Mouse (Mus musculus): ENCODE data around the gene Irf2bpl. TPM values are rescaled to one million over a fixed set of nuclear protein-coding genes. Genes with fewer than 3 reads are reported as not detected.

Gene Irf2bpl
- polyA plus RNA-seq, 1 experiment from 2014 or later, result 54.8 TPM

DNA sequence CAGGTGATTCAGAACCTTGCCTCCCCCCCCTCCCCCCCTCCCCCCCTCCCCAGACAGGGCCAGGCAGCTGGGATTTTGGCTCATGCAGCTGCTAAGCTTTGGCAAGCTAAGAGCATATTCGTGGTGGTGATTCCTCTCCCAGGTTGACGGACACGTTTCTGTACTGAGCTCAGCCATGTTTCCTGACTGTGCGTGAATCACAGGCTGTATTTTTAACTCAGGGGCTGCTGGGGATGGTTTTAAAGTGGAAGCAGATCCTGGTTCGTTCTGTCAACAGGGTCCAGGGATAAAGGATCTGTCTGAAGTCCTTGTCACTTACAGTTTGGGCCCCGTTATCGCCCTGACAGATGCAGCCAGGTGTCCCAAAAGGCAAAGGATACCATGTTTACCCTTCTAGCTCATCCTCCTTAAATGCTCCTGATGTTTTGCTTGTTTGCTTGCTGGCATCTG, 11.9 kb upstream of the Irf2bpl start:
- H3K9me3 ChIP-seq (replicated peaks), result no peaks in the 10 kb centered on the region
- H3K9ac ChIP-seq, result peak overlapping the region; percentile 56
- 14% methylated on average over 7 of the region's 7 CpGs for WGBS
- H3K4me2 ChIP-seq, result peak overlapping the region; percentile 55
- H3K36me3 ChIP-seq (ENCODE audit: poor library complexity, severe bottlenecking), result no peaks in the 10 kb centered on the region
- peak overlapping the region; percentile 23; the same call in 1 of the 2 replicates for H3K4me3 ChIP-seq
- ATAC-seq, result no peak
- H3K4me1 ChIP-seq, result peaks cover 86% of the 10 kb centered on the region
- H3K27me3 ChIP-seq, result no peaks in the 10 kb centered on the region
- H3K27ac ChIP-seq, result peak overlapping the region; percentile 98

DNA sequence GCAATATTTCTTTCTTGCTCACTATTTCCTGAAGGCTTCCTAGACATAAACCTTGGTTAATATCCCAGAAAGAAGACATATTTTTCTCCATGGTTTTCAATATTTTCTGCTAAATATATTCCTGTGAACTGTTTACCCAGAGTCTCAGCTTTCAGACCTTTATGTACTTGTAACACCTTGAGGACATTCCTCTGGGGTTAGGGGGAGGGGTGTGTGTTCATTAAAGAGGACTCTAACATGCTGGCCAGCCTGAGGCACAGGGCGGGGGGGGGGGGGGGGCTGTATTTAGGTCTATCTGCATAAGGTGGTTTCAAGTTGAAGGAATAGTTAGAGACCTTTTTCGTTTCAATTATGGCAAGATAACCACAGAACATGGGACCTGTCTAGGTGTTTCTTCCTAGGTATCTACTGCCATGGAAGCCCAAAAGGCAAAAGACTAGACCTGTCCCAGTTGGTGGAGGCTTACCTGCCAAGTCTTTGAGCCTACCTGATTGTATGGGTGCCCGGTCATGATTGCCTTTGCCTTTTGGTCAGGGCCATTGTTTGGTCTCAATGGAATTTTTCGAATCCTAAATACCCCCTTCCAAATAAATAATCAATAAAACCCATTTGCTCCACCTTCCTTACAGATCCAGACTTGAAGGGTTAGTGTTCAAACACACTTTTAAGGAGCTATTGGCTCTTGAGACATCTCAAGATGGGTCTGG, 11.3 kb upstream of the Irf2bpl start:
- H3K4me1 ChIP-seq, result peaks cover 90% of the 10 kb centered on the region
- no peaks in the 10 kb centered on the region for H3K36me3 ChIP-seq (ENCODE audit: poor library complexity, severe bottlenecking)
- no peaks in the 10 kb centered on the region for H3K9me3 ChIP-seq (replicated peaks)
- peak overlapping the region; percentile 98 for H3K27ac ChIP-seq
- no peak for ATAC-seq
- H3K9ac ChIP-seq, result peak overlapping the region; percentile 56
- H3K27me3 ChIP-seq, result no peaks in the 10 kb centered on the region
- peak overlapping the region; percentile 55 for H3K4me2 ChIP-seq
- H3K4me3 ChIP-seq, result peak overlapping the region; percentile 23
- WGBS, result 20% methylated on average over 4 of the region's 4 CpGs

DNA sequence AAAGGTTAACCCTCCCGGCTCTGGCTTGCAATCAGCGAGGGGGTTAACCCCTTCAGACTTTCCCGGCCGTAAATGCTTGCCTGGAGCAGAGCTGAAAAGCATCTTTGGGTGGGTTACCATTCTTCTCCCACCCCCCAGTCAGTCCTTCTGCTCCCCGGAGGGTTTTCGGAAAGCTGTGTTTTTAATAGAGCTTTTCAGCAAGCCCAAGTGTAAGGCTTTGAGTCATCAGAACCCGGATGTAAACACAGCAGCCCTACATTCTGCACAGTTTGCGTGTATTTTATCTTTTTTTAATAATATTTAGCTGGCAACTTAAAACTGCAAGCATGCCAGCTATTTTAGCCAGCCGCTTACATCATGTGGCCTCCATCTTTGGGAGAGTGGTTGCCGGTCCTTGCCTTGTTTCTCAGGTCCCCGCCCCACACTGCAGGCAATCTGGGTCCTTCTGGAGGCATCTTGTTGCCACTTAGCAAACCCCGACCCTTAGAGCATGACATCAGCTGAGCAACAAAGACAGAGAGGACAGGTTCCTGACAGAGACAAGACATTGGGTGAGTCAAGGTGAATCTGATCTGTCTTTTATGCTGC, 10.3 kb upstream of the Irf2bpl start:
- Histone ChIP-seq H3K36me3 (ENCODE audit: poor library complexity, severe bottlenecking) (no peaks in the 10 kb centered on the region), H3K4me3 (peak overlapping the region; percentile 23), H3K9ac (peak overlapping the region; percentile 56), H3K4me1 (peaks cover 90% of the 10 kb centered on the region), H3K27ac (peak overlapping the region; percentile 98), H3K27me3 (no peaks in the 10 kb centered on the region), H3K9me3 (replicated peaks) (no peaks in the 10 kb centered on the region), H3K4me2 (peak overlapping the region; percentile 55)
- WGBS, result 0% methylated on average over 12 of the region's 12 CpGs
- ATAC-seq, result peak; percentile 19

DNA sequence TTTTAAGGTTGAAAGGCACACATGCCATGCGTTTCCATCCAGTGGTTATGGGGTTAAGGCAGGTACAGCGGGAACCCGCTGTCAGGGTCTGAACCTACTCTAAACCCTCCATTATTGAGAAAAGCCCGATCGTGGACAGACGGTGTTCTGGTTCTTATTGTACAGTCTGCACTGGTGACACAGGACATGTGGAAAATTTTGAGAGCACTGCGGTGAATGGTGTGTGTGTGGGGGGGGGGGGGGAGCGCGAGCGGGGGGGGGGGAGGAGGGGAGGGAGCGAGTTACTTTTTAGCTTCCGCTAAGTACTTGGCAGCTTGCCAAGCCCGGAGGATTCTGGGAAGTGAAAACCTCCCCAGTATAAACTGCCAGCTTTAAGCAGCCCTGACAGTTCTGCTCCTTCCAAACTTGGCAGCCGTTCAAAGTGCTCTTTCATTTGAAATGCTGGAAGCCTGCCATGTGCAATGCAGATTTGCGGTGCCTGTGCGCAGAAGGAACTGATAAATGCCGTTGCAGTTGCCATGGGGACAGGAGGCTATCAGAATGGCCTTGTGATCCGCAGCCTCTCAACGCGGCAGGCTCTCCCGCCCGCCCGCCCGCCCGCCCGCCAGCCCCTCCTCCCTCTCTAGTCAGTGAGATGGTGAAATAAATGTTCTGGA, 9.7 kb upstream of the Irf2bpl start:
- WGBS, result under 1% methylated on average over 21 of the region's 26 CpGs
- no peaks in the 10 kb centered on the region for H3K36me3 ChIP-seq (ENCODE audit: poor library complexity, severe bottlenecking)

DNA sequence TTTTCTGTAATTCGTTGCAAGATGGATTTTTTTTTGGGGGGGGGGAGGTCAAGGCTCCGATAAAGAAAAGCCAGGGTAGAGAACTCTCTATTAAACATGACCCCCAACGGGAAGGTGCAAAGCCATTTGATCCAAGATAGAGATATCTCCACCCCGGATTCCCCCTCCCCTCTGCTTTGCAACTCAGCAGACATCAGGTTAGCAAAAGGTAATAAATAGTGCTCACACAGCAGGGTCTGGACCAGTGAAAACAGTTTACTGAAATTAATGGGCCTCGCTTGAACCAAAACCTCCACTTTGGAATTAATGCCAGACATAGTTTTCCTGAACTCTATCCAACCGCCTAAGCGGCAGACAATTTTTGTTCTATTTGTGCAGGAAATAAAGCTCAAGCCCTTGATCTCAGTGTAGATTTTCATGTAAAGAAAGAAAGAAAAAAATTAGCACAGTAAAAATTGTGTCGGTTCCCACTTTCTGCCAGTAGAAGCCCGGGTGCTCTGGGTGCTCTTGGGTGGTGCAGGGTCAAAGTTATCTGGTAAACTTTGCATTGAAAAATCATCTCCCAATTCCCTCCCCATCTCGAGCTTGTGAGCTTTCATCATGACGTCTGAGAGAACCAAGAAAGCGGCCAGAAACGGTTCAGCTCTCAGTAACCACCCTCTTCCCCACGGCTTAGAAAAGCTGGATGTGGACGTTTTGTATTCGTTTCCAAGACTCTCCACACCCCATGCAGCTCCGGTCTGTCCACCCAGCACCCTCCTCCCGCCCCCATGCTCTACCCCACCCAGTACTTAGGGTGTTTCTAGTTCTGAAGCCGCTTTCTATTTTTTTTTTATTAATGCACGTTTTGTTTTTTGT, 9.0 kb upstream of the Irf2bpl start:
- peak overlapping the region; percentile 26 for H3K4me3 ChIP-seq
- WGBS, result under 1% methylated on average over 20 of the region's 20 CpGs

More for the DNA sequence above, 9.7 kb upstream of the Irf2bpl start:
- no peaks in the 10 kb centered on the region for H3K27me3 ChIP-seq
- H3K27ac ChIP-seq, result peak overlapping the region; percentile 99
- H3K4me2 ChIP-seq, result peak overlapping the region; percentile 71
- H3K9me3 ChIP-seq (replicated peaks), result no peaks in the 10 kb centered on the region
- H3K4me1 ChIP-seq, result peaks cover 90% of the 10 kb centered on the region
- peak overlapping the region; percentile 66 for H3K9ac ChIP-seq
- peak overlapping the region; percentile 26 for H3K4me3 ChIP-seq
- ATAC-seq, result peak; percentile 91

GRCm38 (mm10) chr12:86892711-86893311, 8.2 kb upstream of the Irf2bpl start:
- Histone ChIP-seq H3K4me1 (peaks cover 92% of the 10 kb centered on the region), H3K4me3 (peak overlapping the region; percentile 33), H3K36me3 (ENCODE audit: poor library complexity, severe bottlenecking) (no peaks in the 10 kb centered on the region), H3K27ac (peak overlapping the region; percentile 99), H3K4me2 (peak overlapping the region; percentile 71), H3K9me3 (replicated peaks) (no peaks in the 10 kb centered on the region), H3K27me3 (no peaks in the 10 kb centered on the region), H3K9ac (peak overlapping the region; percentile 71)
- ATAC-seq, result no peak
- under 1% methylated on average over 17 of the region's 18 CpGs for WGBS

More for the DNA sequence above, 9.0 kb upstream of the Irf2bpl start:
- H3K36me3 ChIP-seq (ENCODE audit: poor library complexity, severe bottlenecking), result no peaks in the 10 kb centered on the region
- peak overlapping the region; percentile 99 for H3K27ac ChIP-seq
- H3K9me3 ChIP-seq (replicated peaks), result no peaks in the 10 kb centered on the region
- peak overlapping the region; percentile 71 for H3K4me2 ChIP-seq
- peak overlapping the region; percentile 66 for H3K9ac ChIP-seq
- ATAC-seq, result peak; percentile 13
- H3K4me1 ChIP-seq, result peaks cover 92% of the 10 kb centered on the region
- no peaks in the 10 kb centered on the region for H3K27me3 ChIP-seq

DNA sequence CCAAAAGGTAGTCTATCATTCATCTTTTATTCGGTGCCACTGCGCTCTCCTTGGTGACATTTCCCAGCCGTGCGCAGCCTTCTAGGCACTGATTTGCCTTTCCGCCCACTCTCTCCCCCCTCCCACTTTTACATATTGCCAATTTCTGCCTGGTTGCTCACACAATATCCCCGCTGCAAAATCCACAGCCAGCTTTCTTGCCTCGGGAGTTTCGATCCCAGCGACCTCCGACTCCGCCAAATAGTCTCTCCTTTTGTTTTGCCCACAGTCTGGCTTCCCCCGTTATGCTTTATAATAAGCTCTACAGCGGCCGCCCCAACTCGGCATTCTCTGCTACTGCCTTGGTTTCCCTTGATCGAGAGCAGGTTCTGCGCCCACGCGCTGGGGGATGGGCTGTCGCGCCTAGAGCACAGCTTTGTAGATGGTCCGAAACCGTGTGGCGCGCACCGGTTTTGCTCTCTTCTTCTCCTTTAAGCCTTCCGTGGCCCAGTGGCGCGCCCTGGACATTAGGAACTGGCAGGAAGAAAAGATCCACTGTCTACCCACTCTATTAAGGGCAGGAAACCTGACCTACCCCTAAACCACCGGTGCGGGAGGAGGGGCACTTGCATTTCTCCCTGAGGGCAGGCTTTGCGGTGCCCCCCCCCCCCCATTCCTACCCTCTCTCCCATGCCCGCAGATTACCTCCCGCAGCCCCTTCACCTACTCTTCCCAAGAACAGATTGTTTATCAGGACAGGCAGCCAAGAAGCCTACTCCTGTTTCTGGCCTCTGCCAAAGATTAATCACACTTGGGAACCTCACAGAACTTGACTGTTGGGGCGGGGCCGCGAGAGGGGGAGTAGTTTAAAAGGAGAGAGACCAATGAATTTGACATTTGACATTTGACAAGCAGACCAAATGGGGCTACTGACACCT, 7.4 kb upstream of the Irf2bpl start:
- Histone ChIP-seq H3K4me2 (peak overlapping the region; percentile 71), H3K4me1 (peaks cover 92% of the 10 kb centered on the region), H3K36me3 (ENCODE audit: poor library complexity, severe bottlenecking) (no peaks in the 10 kb centered on the region), H3K9me3 (replicated peaks) (no peaks in the 10 kb centered on the region), H3K27ac (peak overlapping the region; percentile 99), H3K27me3 (no peaks in the 10 kb centered on the region), H3K4me3 (peak overlapping the region; percentile 33), H3K9ac (peak overlapping the region; percentile 71)
- WGBS, result under 1% methylated on average over 37 of the region's 37 CpGs
- no peak for ATAC-seq

DNA sequence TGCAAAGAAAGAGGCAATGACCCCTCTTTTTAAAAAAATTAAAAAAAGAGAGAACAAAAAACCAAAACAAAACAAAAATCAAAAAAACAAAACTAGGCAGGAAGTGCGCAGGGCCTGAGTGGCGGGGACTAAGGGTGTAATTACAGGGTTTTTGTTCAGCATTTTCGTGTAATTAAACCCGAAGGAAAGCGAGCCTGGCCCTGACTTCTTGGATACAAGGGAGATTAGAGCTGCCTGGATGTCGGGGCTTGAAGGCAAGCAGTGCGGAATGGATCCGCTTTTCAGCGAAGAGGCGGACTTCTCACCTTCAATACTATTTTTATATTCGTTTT, 6.8 kb upstream of the Irf2bpl start:
- Histone ChIP-seq H3K9me3 (replicated peaks) (no peaks in the 10 kb centered on the region), H3K4me2 (peak overlapping the region; percentile 71), H3K27me3 (no peaks in the 10 kb centered on the region), H3K4me1 (peaks cover 92% of the 10 kb centered on the region), H3K4me3 (peak overlapping the region; percentile 33), H3K9ac (peak overlapping the region; percentile 71), H3K27ac (peak overlapping the region; percentile 99), H3K36me3 (ENCODE audit: poor library complexity, severe bottlenecking) (no peaks in the 10 kb centered on the region)
- no peak for ATAC-seq
- WGBS, result under 1% methylated on average over 11 of the region's 11 CpGs

- 21% methylated on average over 8 of the region's 8 CpGs for WGBS
- Histone ChIP-seq H3K36me3 (ENCODE audit: poor library complexity, severe bottlenecking) (no peaks in the 10 kb centered on the region), H3K9ac (peak overlapping the region; percentile 71), H3K4me3 (no peak overlapping the region), H3K27me3 (no peaks in the 10 kb centered on the region), H3K4me2 (peak overlapping the region; percentile 71), H3K27ac (peak overlapping the region; percentile 99), H3K4me1 (peaks cover 92% of the 10 kb centered on the region), H3K9me3 (replicated peaks) (no peaks in the 10 kb centered on the region)
- no peak for ATAC-seq
Measured at GRCm38 (mm10) chr12:86890796-86891301, 6.3 kb upstream of the Irf2bpl start.

- Histone ChIP-seq H3K4me1 (peaks cover 92% of the 10 kb centered on the region), H3K9me3 (replicated peaks) (no peaks in the 10 kb centered on the region), H3K4me3 (no peak overlapping the region), H3K36me3 (ENCODE audit: poor library complexity, severe bottlenecking) (no peaks in the 10 kb centered on the region), H3K4me2 (peak overlapping the region; percentile 71), H3K27me3 (no peaks in the 10 kb centered on the region), H3K27ac (peak overlapping the region; percentile 99), H3K9ac (0 out of 2 replicates have a peak overlapping the region, but pooled peaks have one; percentile 71)
- WGBS, result 46% methylated on average over 12 of the region's 12 CpGs
- ATAC-seq, result no peak
Measured at GRCm38 (mm10) chr12:86890091-86890720, 5.6 kb upstream of the Irf2bpl start.
